ENCODE assay signal across 34 mouse cellular contexts in genomic region chrX:170677680-170678079, GRCm38 (mm10). TPM values are rescaled to one million over a fixed set of nuclear protein-coding genes. Genes with fewer than 3 reads are reported as not detected.
DNase-seq lines count a peak whose midpoint lies in the region; ATAC-seq lines count a peak whose summit lies in the region.
"Had no signal": no experiment of that assay in that cellular context is flagged by ENCODE, and none has a peak within 500 bp of the region (broad histone marks: within the 10 kb centered on the region; RNA-seq: fewer than 3 reads in every experiment).

No protein-coding gene starts in this region.

- peaks cover 48% of the 10 kb centered on the region for H3K9me3 ChIP-seq in kidney, embryonic 14.5 days (ENCODE audit: control insufficient read depth, low read length)

- no peaks in the 10 kb centered on the region for H3K4me1 ChIP-seq in kidney, embryonic 14.5 days (ENCODE audit: control insufficient read depth, insufficient read depth, low read length)
- H3K4me1 ChIP-seq: embryonic facial prominence, embryonic 12.5 days; embryonic facial prominence, embryonic 15.5 days; heart, embryonic 10.5 days; heart, embryonic 13.5 days had no signal

- 98% methylated on average over 47 of the region's 53 CpGs for WGBS in kidney, embryonic 14.5 days

- no peaks in the 10 kb centered on the region for H3K27me3 ChIP-seq in kidney, embryonic 14.5 days (ENCODE audit: control insufficient read depth, insufficient read depth, low read length)
- H3K27me3 ChIP-seq: embryonic facial prominence, embryonic 12.5 days; embryonic facial prominence, embryonic 15.5 days; heart, embryonic 13.5 days; Patski had no signal

- no peak overlapping the region for H3K4me2 ChIP-seq in kidney, embryonic 14.5 days (replicated peaks; ENCODE audit: low read depth, low read length)
- H3K4me2 ChIP-seq: embryonic facial prominence, embryonic 12.5 days; embryonic facial prominence, embryonic 15.5 days; heart, embryonic 13.5 days; hindbrain, embryonic 14.5 days had no signal

- no peak overlapping the region for H3K4me3 ChIP-seq in kidney, embryonic 14.5 days (ENCODE audit: low read length)
- H3K4me3 ChIP-seq: embryonic facial prominence, embryonic 12.5 days; embryonic facial prominence, embryonic 15.5 days; heart, adult 2 months; heart, embryonic 13.5 days had no signal

- no peak overlapping the region for H3K27ac ChIP-seq in kidney, embryonic 14.5 days (ENCODE audit: low read depth, low read length)
- H3K27ac ChIP-seq: embryonic facial prominence, embryonic 12.5 days; embryonic facial prominence, embryonic 15.5 days; heart, adult 2 months; heart, embryonic 10.5 days; heart, embryonic 13.5 days; hindbrain, embryonic 14.5 days; hindbrain, postnatal 0 days had no signal

- peak; percentile 5 for DNase-seq in adrenal gland, postnatal 14 days
- no peak for DNase-seq in adrenal gland, postnatal 25 days
- no peak for DNase-seq in kidney, postnatal 10 days
- peak; percentile 5 for DNase-seq in right cerebral cortex, postnatal 14 days
- no peak for DNase-seq in right cerebral cortex, postnatal 25 days
- peak; percentile 21 for DNase-seq in thymus, postnatal 4 days
- no peak for DNase-seq in thymus, postnatal 14 days
- DNase-seq: adrenal gland, postnatal 10 days; cerebellum, adult 18-20 months; cerebellum, adult 9-10 months; forebrain, postnatal 0 days; gastrocnemius, postnatal 10 days; gastrocnemius, postnatal 36 days; heart, postnatal 14 days; heart, postnatal 4 days had no signal

- no peak overlapping the region for H3K9ac ChIP-seq in kidney, embryonic 14.5 days (ENCODE audit: low read depth, low read length)
- H3K9ac ChIP-seq: embryonic facial prominence, embryonic 12.5 days; embryonic facial prominence, embryonic 15.5 days; forebrain, postnatal 0 days; heart, embryonic 13.5 days; hindbrain, embryonic 14.5 days had no signal

- ATAC-seq in kidney, embryonic 14.5 days (ENCODE audit: low FRiP score, low TSS enrichment): 0 out of 2 replicates have a peak, but pooled peaks have one; percentile 17
- ATAC-seq: forebrain, embryonic 14.5 days; forebrain, postnatal 0 days; hindbrain, postnatal 0 days; Patski had no signal

- H3K36me3 ChIP-seq in kidney, embryonic 14.5 days (ENCODE audit: control insufficient read depth, insufficient read depth, low read length): no peaks in the 10 kb centered on the region

RNA-seq across cellular contexts. Expression of gene Asmt, which starts 5.2 kb away (rescaled TPM):
- total RNA-seq in adrenal gland, postnatal 14 days (2021): not detected in 2 replicates
- not detected in 2 replicates for total RNA-seq in adrenal gland, postnatal 25 days (2021)
- not detected in 2 replicates for polyA plus RNA-seq in kidney, embryonic 14.5 days (2014; fragmentation: Nextera tagmentation; extraction: Ambion mirVana)
- total RNA-seq: adrenal gland, adult 18-20 months; adrenal gland, postnatal 10 days; common myeloid progenitor, adult 5-6 weeks; forebrain, postnatal 0 days; G1E; gastrocnemius, postnatal 10 days; gastrocnemius, postnatal 36 days; granulocyte monocyte progenitor cell, adult 5-6 weeks; heart, adult 2 months; heart, postnatal 14 days; heart, postnatal 4 days; hindbrain, postnatal 0 days had no signal
- polyA plus RNA-seq: brain, embryonic 14.5 days; embryonic facial prominence, embryonic 12.5 days; embryonic facial prominence, embryonic 15.5 days; forebrain, embryonic 11.5 days; forebrain, embryonic 14.5 days; forebrain, postnatal 0 days; frontal cortex, adult 2 months; heart, adult 2 months; heart, embryonic 10.5 days; heart, embryonic 13.5 days; heart, embryonic 16.5 days; hindbrain, embryonic 11.5 days; hindbrain, embryonic 14.5 days; hindbrain, postnatal 0 days had no signal

Comparison
In these comparisons a context has a peak if more than half of its experiments do, and no peak if none do; other contexts are left out.
1. DNase-seq: peak in adrenal gland, postnatal 14 days (single experiment), right cerebral cortex, postnatal 14 days (single experiment) and thymus, postnatal 4 days (single experiment); none in adrenal gland, postnatal 25 days (single experiment), kidney, postnatal 10 days (single experiment), right cerebral cortex, postnatal 25 days (single experiment) and thymus, postnatal 14 days (single experiment).